Mouse (Mus musculus): ENCODE measurements around the gene Fgfrl1. TPM values are rescaled to one million over a fixed set of nuclear protein-coding genes. Genes with fewer than 3 reads are reported as not detected.
A peak's percentile ranks its signal among the peaks of the same experiment; 100 is the strongest.

Gene Fgfrl1
- polyA plus RNA-seq, 1 experiment from 2014 or later: 6.4 TPM

DNA sequence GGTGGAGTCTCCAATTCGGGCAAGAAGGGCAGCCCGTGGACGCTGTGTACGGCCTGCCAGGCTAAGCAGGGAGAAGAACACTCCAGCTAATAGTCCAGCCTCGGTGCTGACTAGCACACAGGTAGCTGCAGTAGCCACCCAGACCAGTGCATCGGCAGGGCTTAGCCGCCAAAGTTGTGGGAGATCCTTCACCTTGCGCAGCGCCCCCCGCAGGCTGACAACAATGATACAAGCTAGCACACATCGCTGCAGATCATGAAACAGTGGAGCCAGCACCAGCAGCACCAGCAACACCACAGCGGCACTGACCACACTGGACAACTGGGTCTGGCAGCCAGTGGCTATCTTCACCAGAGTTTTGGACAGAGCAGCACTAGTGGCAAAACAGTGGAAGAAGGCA lies 20.4 kb upstream of the Fgfrl1 start:
- WGBS: 93% methylated on average over 12 of the region's 12 CpGs
- H3K4me3 ChIP-seq (ENCODE audit: low read length): no peak overlapping the region
- H3K36me3 ChIP-seq (ENCODE audit: control insufficient read depth, insufficient read depth): peaks cover 21% of the 10 kb centered on the region

GRCm38 (mm10) chr5:108674624-108675023 lies 17.6 kb upstream of the Fgfrl1 start:
- H3K36me3 ChIP-seq (ENCODE audit: control insufficient read depth, insufficient read depth): peaks cover 21% of the 10 kb centered on the region
- no peak overlapping the region for H3K4me3 ChIP-seq (ENCODE audit: low read length)
- H3K4me2 ChIP-seq (ENCODE audit: low read depth, low read length): no peak overlapping the region
- no peak overlapping the region for H3K27ac ChIP-seq (ENCODE audit: low read length)
- no peak for ATAC-seq (replicated peaks; ENCODE audit: extremely low read depth, insufficient read depth, low FRiP score)
- H3K27me3 ChIP-seq (ENCODE audit: control insufficient read depth, insufficient read depth, low read length): no peaks in the 10 kb centered on the region
- H3K9ac ChIP-seq (ENCODE audit: low read length): no peak overlapping the region
- H3K9me3 ChIP-seq (replicated peaks; ENCODE audit: control insufficient read depth, low read length): no peaks in the 10 kb centered on the region
- peaks cover 20% of the 10 kb centered on the region for H3K4me1 ChIP-seq (ENCODE audit: control insufficient read depth, insufficient read depth, low read length)
- 83% methylated on average over 2 of the region's 2 CpGs for WGBS

More for the DNA sequence above, 20.4 kb upstream of the Fgfrl1 start:
- Histone ChIP-seq H3K27me3 (ENCODE audit: control insufficient read depth, insufficient read depth, low read length) (no peaks in the 10 kb centered on the region), H3K9me3 (replicated peaks; ENCODE audit: control insufficient read depth, low read length) (no peaks in the 10 kb centered on the region), H3K4me2 (ENCODE audit: low read depth, low read length) (no peak overlapping the region), H3K4me1 (ENCODE audit: control insufficient read depth, insufficient read depth, low read length) (peaks cover 14% of the 10 kb centered on the region), H3K27ac (ENCODE audit: low read length) (no peak overlapping the region), H3K9ac (ENCODE audit: low read length) (no peak overlapping the region)
- no peak for ATAC-seq (replicated peaks; ENCODE audit: extremely low read depth, insufficient read depth, low FRiP score)

DNA sequence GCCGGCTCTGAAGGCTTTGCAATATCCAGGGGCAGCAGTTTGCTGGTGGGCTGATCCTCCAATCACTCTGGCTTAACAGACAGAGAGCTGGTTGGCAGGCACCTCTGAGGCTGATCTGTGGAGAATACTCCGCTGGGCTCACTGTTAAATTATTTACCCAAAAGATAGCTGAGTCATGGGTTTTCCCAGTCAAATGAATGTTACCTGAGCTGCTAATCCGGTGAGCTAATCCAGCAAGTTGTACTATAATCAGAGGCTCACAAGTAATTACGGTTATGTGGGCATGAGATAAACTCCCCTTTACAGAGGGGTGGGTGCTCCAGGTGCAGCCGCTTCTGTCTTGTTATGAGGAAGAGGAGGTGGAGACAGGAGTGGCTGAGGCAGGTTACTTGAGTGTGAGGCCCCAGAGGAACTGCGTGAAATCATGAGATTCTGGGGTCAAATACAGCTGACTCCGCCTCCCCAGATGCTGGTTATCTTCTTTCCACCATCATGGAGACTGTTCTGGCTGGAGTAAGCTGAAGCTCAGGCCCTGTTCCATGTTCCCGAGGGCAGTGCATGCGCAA lies 16.8 kb upstream of the Fgfrl1 start, which contains the start of gene Slc26a1:
Gene Slc26a1, minus strand, starts transcription at position 319 of the 566 bp plus-strand sequence.
- no peak within 1 kb of the TSS for H3K27ac ChIP-seq (ENCODE audit: low read length)
- no peak within 1 kb of the TSS for H3K9ac ChIP-seq (ENCODE audit: low read length)
- H3K4me3 ChIP-seq (ENCODE audit: low read length): no peak within 1 kb of the TSS
- peaks cover 21% of the 10 kb centered on the region for H3K36me3 ChIP-seq (ENCODE audit: control insufficient read depth, insufficient read depth)
- 71% methylated on average over 9 of the region's 9 CpGs for WGBS
- H3K4me1 ChIP-seq (ENCODE audit: control insufficient read depth, insufficient read depth, low read length): peaks cover 13% of the 10 kb centered on the region
- no peak for ATAC-seq (replicated peaks; ENCODE audit: extremely low read depth, insufficient read depth, low FRiP score)
- H3K27me3 ChIP-seq (ENCODE audit: control insufficient read depth, insufficient read depth, low read length): no peaks in the 10 kb centered on the region
- H3K9me3 ChIP-seq (replicated peaks; ENCODE audit: control insufficient read depth, low read length): no peaks in the 10 kb centered on the region
- H3K4me2 ChIP-seq (ENCODE audit: low read depth, low read length): no peak within 1 kb of the TSS

DNA sequence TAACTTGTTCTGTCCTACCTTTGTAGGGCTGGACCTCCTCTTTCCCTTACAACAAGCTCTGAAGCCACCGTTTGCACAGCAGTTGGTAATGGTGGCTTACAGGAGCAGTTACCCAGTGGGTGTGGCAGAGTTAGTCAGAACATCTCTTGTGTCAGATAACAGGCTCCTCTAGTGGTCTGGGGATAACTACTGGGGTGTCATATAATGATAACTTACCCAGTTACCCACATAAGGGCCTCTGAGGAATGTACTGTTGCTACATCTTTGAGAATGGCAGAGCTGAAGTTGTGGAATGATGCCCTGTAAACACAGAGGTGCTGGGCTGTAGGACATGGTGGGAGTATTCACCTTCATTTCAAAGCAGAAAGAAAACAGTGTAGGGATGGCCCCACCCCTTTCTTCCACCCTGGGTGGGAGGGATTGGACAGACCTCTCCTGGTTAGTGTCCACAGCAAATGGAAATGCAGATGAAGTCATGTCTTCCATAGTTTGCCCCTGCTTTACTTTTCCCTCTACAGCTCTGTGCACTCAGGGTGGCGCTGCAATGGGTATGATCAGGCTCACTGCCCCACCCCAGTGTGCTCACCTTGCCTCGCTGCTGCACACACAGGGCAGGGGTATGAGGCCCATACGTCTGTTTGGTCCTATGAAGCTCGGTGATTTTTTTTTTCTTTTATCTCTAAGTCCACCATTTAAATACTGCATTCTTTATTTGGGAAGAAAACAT lies 15.2 kb upstream of the Fgfrl1 start:
- WGBS: 14% methylated on average over 5 of the region's 5 CpGs
- Histone ChIP-seq H3K27ac (ENCODE audit: low read length) (no peak overlapping the region; the same call in 1 of the 2 replicates), H3K9ac (ENCODE audit: low read length) (peak overlapping the region; percentile 68), H3K9me3 (replicated peaks; ENCODE audit: control insufficient read depth, low read length) (no peaks in the 10 kb centered on the region), H3K27me3 (ENCODE audit: control insufficient read depth, insufficient read depth, low read length) (no peaks in the 10 kb centered on the region), H3K4me2 (ENCODE audit: low read depth, low read length) (peak overlapping the region; percentile 67), H3K4me3 (ENCODE audit: low read length) (peak overlapping the region; percentile 41), H3K36me3 (ENCODE audit: control insufficient read depth, insufficient read depth) (peaks cover 12% of the 10 kb centered on the region), H3K4me1 (ENCODE audit: control insufficient read depth, insufficient read depth, low read length) (peaks cover 13% of the 10 kb centered on the region)
- ATAC-seq (replicated peaks; ENCODE audit: extremely low read depth, insufficient read depth, low FRiP score): peak; percentile 29; the same call in 1 of the 2 replicates

GRCm38 (mm10) chr5:108677605-108678295 lies 14.4 kb upstream of the Fgfrl1 start:
- H3K27me3 ChIP-seq (ENCODE audit: control insufficient read depth, insufficient read depth, low read length): no peaks in the 10 kb centered on the region
- peak overlapping the region; percentile 71 for H3K27ac ChIP-seq (ENCODE audit: low read length)
- 5% methylated on average over 25 of the region's 25 CpGs for WGBS
- H3K4me3 ChIP-seq (ENCODE audit: low read length): peak overlapping the region; percentile 41
- H3K9me3 ChIP-seq (replicated peaks; ENCODE audit: control insufficient read depth, low read length): no peaks in the 10 kb centered on the region
- H3K4me1 ChIP-seq (ENCODE audit: control insufficient read depth, insufficient read depth, low read length): peaks cover 13% of the 10 kb centered on the region
- H3K4me2 ChIP-seq (ENCODE audit: low read depth, low read length): peak overlapping the region; percentile 67
- peak; percentile 80 for ATAC-seq (replicated peaks; ENCODE audit: extremely low read depth, insufficient read depth, low FRiP score)
- H3K9ac ChIP-seq (ENCODE audit: low read length): peak overlapping the region; percentile 68
- peaks cover 4% of the 10 kb centered on the region; the same call in 1 of the 2 replicates for H3K36me3 ChIP-seq (ENCODE audit: control insufficient read depth, insufficient read depth)

- ATAC-seq (replicated peaks; ENCODE audit: extremely low read depth, insufficient read depth, low FRiP score): no peak
- H3K4me1 ChIP-seq (ENCODE audit: control insufficient read depth, insufficient read depth, low read length): peaks cover 13% of the 10 kb centered on the region
- H3K27me3 ChIP-seq (ENCODE audit: control insufficient read depth, insufficient read depth, low read length): no peaks in the 10 kb centered on the region
- H3K4me3 ChIP-seq (ENCODE audit: low read length): no peak overlapping the region
- H3K9ac ChIP-seq (ENCODE audit: low read length): no peak overlapping the region
- H3K27ac ChIP-seq (ENCODE audit: low read length): no peak overlapping the region
- no peaks in the 10 kb centered on the region for H3K36me3 ChIP-seq (ENCODE audit: control insufficient read depth, insufficient read depth)
- no peaks in the 10 kb centered on the region for H3K9me3 ChIP-seq (replicated peaks; ENCODE audit: control insufficient read depth, low read length)
- no peak overlapping the region for H3K4me2 ChIP-seq (ENCODE audit: low read depth, low read length)
- WGBS: 84% methylated on average over 6 of the region's 6 CpGs
Observed at GRCm38 (mm10) chr5:108678296-108678854, 13.8 kb upstream of the Fgfrl1 start.

DNA sequence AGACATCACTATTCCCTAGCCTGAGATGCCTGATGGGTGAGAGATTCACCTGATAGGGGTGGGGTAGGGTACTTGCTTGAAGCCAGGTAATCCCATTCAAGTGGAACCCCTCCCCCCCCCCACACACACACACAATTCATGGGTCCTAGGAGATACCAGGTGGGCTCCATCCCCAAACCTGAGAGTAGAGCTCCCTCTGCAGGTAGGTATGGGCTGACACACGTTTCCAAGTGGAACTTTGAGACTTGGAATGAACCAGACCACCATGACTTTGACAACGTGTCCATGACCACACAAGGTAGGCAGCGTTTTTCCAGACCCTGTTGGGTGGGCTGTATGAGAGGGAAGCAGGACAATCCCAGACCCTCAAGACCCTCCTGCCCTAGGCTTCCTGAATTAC lies 12.3 kb upstream of the Fgfrl1 start:
- Histone ChIP-seq H3K9me3 (replicated peaks; ENCODE audit: control insufficient read depth, low read length) (no peaks in the 10 kb centered on the region), H3K4me3 (ENCODE audit: low read length) (no peak overlapping the region), H3K9ac (ENCODE audit: low read length) (no peak overlapping the region), H3K36me3 (ENCODE audit: control insufficient read depth, insufficient read depth) (no peaks in the 10 kb centered on the region), H3K27me3 (ENCODE audit: control insufficient read depth, insufficient read depth, low read length) (no peaks in the 10 kb centered on the region), H3K27ac (ENCODE audit: low read length) (no peak overlapping the region), H3K4me2 (ENCODE audit: low read depth, low read length) (no peak overlapping the region), H3K4me1 (ENCODE audit: control insufficient read depth, insufficient read depth, low read length) (peaks cover 13% of the 10 kb centered on the region)
- WGBS: 47% methylated on average over 3 of the region's 3 CpGs
- ATAC-seq (replicated peaks; ENCODE audit: extremely low read depth, insufficient read depth, low FRiP score): no peak

- 92% methylated on average over 6 of the region's 6 CpGs for WGBS
- ATAC-seq (replicated peaks; ENCODE audit: extremely low read depth, insufficient read depth, low FRiP score): no peak
- H3K27ac ChIP-seq (ENCODE audit: low read length): no peak overlapping the region
- H3K9ac ChIP-seq (ENCODE audit: low read length): no peak overlapping the region
- no peaks in the 10 kb centered on the region for H3K9me3 ChIP-seq (replicated peaks; ENCODE audit: control insufficient read depth, low read length)
- H3K4me2 ChIP-seq (ENCODE audit: low read depth, low read length): no peak overlapping the region
- H3K4me3 ChIP-seq (ENCODE audit: low read length): no peak overlapping the region
- no peaks in the 10 kb centered on the region for H3K27me3 ChIP-seq (ENCODE audit: control insufficient read depth, insufficient read depth, low read length)
- H3K4me1 ChIP-seq (ENCODE audit: control insufficient read depth, insufficient read depth, low read length): peaks cover 13% of the 10 kb centered on the region
- H3K36me3 ChIP-seq (ENCODE audit: control insufficient read depth, insufficient read depth): no peaks in the 10 kb centered on the region
Observed at GRCm38 (mm10) chr5:108680871-108681270, 11.3 kb upstream of the Fgfrl1 start.
